Mouse (Mus musculus): ENCODE data around the gene Htr5a. TPM values are rescaled to one million over a fixed set of nuclear protein-coding genes. Genes with fewer than 3 reads are reported as not detected.

Htr5a gene
- 0.04 TPM in 1 of 2 replicates, not detected in the other for polyA plus RNA-seq (2014; fragmentation: Nextera tagmentation; extraction: Ambion mirVana)

DNA sequence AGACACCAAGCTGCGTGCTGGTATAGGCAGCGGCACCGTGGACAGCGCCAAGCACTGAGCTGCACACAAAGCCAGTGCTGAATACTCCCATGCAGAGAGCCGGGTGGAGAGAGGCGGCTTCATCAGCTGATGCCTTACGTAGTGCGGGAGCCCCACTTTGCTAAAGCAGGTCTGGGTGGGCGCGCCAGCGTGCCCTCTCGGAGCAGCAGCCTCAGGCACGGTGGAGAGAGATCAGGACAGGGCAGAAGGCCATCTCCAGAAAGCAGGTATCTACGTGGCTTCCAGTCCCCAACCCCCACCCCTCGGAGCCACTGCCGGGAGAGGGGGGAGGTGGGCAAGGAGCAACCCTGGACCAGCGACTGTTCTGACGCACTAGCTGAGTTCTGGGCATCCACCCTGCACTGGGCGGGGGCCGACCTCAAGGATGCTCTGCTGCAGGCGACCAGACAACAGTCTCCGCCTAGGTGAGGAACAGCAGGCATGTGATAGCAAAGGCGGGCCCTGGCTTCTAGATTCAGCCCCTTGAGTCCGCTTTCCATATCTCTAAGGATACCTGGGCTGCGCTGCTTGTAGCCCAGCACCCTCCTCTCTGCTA lies at the start of gene Htr5a:
Gene Htr5a (plus strand): TSS at position 449 of the 595 bp plus-strand sequence.
- 5% methylated on average over 25 of the region's 25 CpGs for WGBS

DNA sequence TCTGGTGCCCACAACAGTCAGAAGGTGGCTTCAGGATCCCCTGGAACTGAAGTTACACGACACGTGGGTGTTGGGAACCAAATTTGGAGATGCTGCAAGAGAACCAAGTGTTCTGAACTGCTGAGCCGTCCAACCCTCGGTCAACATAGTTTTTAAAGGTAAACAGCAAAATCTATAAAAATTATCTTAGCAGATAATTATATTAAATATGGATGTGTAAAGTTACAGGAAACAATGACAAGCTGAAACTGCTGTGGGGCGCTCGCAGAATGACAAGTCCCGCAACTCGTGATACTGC lies 49.8 kb upstream of the Htr5a start:
- ATAC-seq (ENCODE audit: low FRiP score) (no peak), DNase-seq (ENCODE audit: low spot score, missing footprints) (no peak)
- H3K27ac ChIP-seq (ENCODE audit: low read depth, low read length), result no peak overlapping the region
- H3K9ac ChIP-seq (ENCODE audit: low read length), result peak overlapping the region; percentile 90
- H3K4me1 ChIP-seq (ENCODE audit: control insufficient read depth, insufficient read depth, low read length), result peaks cover 21% of the 10 kb centered on the region
- 22% methylated on average over 8 of the region's 8 CpGs for WGBS
- H3K4me3 ChIP-seq (ENCODE audit: low read depth, low read length), result peak overlapping the region; percentile 75
- no peaks in the 10 kb centered on the region for H3K9me3 ChIP-seq (ENCODE audit: control insufficient read depth, low read length)
- H3K36me3 ChIP-seq (ENCODE audit: control insufficient read depth, insufficient read depth, low read length), result peaks cover 3% of the 10 kb centered on the region; the same call in 1 of the 2 replicates
- peak overlapping the region; percentile 70 for H3K4me2 ChIP-seq
- H3K27me3 ChIP-seq (ENCODE audit: control insufficient read depth, insufficient read depth, low read length), result no peaks in the 10 kb centered on the region

More for the DNA sequence above, at the start of gene Htr5a:
- Histone ChIP-seq H3K27me3 (ENCODE audit: control insufficient read depth, insufficient read depth, low read length) (peaks cover 5% of the 10 kb centered on the region; the same call in 1 of the 2 replicates), H3K36me3 (ENCODE audit: control insufficient read depth, insufficient read depth, low read length) (no peaks in the 10 kb centered on the region), H3K9ac (ENCODE audit: low read length) (peak within 1 kb of the TSS; percentile 39), H3K27ac (ENCODE audit: low read depth, low read length) (no peak within 1 kb of the TSS), H3K4me1 (ENCODE audit: control insufficient read depth, insufficient read depth, low read length) (no peaks in the 10 kb centered on the region), H3K9me3 (ENCODE audit: control insufficient read depth, low read length) (no peaks in the 10 kb centered on the region), H3K4me2 (peak within 1 kb of the TSS; percentile 53), H3K4me3 (ENCODE audit: low read depth, low read length) (peak within 1 kb of the TSS; percentile 29; the same call in 1 of the 2 replicates)
- ATAC-seq (ENCODE audit: low FRiP score) (peak; percentile 75), DNase-seq (ENCODE audit: low spot score, missing footprints) (peak; percentile 87)

DNA sequence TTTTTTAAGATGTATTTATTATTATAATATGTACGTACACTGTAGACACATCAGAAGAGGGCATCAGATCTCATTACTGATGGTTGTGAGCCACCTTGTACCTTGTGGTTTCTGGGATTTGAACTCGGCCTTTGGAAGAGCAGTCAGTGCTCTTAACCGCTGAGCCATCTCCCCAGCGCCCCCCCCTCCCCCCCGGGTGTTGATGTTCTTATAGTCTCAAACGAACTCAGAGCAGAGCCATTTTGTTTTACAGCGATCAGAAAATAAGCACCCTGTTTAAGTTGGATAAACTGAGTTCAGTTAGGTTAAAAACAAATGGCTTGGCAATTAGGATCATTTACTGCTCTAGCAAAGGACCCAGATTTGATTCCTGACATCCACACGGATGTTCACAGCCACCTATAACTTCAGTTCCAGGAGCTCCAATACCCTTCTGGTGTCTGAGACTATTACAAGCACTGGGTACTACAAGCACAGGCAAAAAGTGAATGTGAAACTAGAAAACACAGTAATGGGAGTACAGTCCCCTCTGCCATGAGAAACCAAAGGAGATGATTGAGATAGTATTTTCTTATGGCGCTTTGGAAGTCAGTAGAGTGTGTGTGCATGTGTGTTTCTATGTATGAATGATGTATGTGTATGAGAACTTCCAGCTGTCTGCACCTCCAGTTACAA lies 49.3 kb upstream of the Htr5a start:
- no peak overlapping the region; the same call in 1 of the 2 replicates for H3K9ac ChIP-seq (ENCODE audit: low read length)
- DNase-seq (ENCODE audit: low spot score, missing footprints), result no peak
- ATAC-seq (ENCODE audit: low FRiP score), result no peak

DNA sequence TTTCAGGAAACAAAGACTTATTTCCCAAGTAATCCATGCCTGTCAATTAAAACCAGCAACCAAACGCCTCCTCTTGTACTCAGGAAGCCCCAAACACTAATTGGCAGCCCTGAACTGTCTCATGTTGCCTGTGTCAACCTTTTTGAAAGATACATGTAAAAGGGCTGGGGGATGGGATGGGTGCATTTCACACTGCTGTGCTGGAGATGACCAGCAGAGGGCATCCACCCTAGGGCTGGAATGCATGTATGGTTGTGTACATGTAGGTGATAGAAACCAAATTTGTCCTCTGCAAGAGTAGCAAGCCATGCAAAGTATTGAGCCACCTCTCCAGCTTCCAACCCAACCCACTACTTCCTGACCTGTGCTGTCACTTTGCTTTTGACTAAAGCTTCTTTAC lies 48.0 kb upstream of the Htr5a start:
- Histone ChIP-seq H3K36me3 (ENCODE audit: control insufficient read depth, insufficient read depth, low read length) (no peaks in the 10 kb centered on the region), H3K9ac (ENCODE audit: low read length) (no peak overlapping the region), H3K4me1 (ENCODE audit: control insufficient read depth, insufficient read depth, low read length) (peaks cover 21% of the 10 kb centered on the region), H3K4me3 (ENCODE audit: low read depth, low read length) (no peak overlapping the region), H3K9me3 (ENCODE audit: control insufficient read depth, low read length) (no peaks in the 10 kb centered on the region), H3K27ac (ENCODE audit: low read depth, low read length) (no peak overlapping the region), H3K27me3 (ENCODE audit: control insufficient read depth, insufficient read depth, low read length) (no peaks in the 10 kb centered on the region), H3K4me2 (no peak overlapping the region)
- WGBS, result 17% methylated on average over 1 of the region's 1 CpGs
- DNase-seq (ENCODE audit: low spot score, missing footprints) (peak; percentile 95), ATAC-seq (ENCODE audit: low FRiP score) (no peak)

More for the DNA sequence above, 49.3 kb upstream of the Htr5a start:
- Histone ChIP-seq H3K27ac (ENCODE audit: low read depth, low read length) (no peak overlapping the region), H3K4me2 (peak overlapping the region; percentile 70), H3K4me1 (ENCODE audit: control insufficient read depth, insufficient read depth, low read length) (peaks cover 21% of the 10 kb centered on the region), H3K9me3 (ENCODE audit: control insufficient read depth, low read length) (no peaks in the 10 kb centered on the region), H3K27me3 (ENCODE audit: control insufficient read depth, insufficient read depth, low read length) (no peaks in the 10 kb centered on the region), H3K36me3 (ENCODE audit: control insufficient read depth, insufficient read depth, low read length) (peaks cover 2% of the 10 kb centered on the region; the same call in 1 of the 2 replicates), H3K4me3 (ENCODE audit: low read depth, low read length) (peak overlapping the region; percentile 75; the same call in 1 of the 2 replicates)
- 56% methylated on average over 9 of the region's 9 CpGs for WGBS

DNA sequence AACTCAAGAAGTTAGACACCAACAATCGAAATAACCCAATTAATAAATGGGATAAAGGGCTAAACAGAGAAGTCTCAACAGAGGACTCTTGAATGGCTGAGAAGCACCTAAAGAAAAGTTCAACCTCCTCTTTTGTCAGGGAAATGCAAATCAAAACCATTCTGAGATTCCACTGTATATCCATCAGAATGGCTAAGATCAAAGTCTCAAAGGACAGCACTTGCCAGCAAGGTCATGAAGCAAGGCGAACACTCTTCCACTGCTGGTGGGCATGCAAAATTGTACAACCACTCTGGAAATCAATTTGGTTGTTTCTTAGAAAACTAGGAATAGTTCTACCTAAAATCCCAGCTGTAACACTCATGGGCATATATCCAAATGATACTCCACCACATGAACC lies 27.7 kb upstream of the Htr5a start:
- H3K27me3 ChIP-seq (ENCODE audit: control insufficient read depth, insufficient read depth, low read length), result no peaks in the 10 kb centered on the region
- no peak overlapping the region for H3K27ac ChIP-seq (ENCODE audit: low read depth, low read length)
- H3K9me3 ChIP-seq (ENCODE audit: control insufficient read depth, low read length), result no peaks in the 10 kb centered on the region
- WGBS, result 86% methylated on average over 2 of the region's 2 CpGs
- ATAC-seq (ENCODE audit: low FRiP score), result no peak
- H3K4me3 ChIP-seq (ENCODE audit: low read depth, low read length), result no peak overlapping the region
- no peak overlapping the region for H3K4me2 ChIP-seq
- H3K9ac ChIP-seq (ENCODE audit: low read length), result no peak overlapping the region
- no peaks in the 10 kb centered on the region for H3K4me1 ChIP-seq (ENCODE audit: control insufficient read depth, insufficient read depth, low read length)
- no peaks in the 10 kb centered on the region for H3K36me3 ChIP-seq (ENCODE audit: control insufficient read depth, insufficient read depth, low read length)
- no peak for DNase-seq (ENCODE audit: low spot score, missing footprints)

DNA sequence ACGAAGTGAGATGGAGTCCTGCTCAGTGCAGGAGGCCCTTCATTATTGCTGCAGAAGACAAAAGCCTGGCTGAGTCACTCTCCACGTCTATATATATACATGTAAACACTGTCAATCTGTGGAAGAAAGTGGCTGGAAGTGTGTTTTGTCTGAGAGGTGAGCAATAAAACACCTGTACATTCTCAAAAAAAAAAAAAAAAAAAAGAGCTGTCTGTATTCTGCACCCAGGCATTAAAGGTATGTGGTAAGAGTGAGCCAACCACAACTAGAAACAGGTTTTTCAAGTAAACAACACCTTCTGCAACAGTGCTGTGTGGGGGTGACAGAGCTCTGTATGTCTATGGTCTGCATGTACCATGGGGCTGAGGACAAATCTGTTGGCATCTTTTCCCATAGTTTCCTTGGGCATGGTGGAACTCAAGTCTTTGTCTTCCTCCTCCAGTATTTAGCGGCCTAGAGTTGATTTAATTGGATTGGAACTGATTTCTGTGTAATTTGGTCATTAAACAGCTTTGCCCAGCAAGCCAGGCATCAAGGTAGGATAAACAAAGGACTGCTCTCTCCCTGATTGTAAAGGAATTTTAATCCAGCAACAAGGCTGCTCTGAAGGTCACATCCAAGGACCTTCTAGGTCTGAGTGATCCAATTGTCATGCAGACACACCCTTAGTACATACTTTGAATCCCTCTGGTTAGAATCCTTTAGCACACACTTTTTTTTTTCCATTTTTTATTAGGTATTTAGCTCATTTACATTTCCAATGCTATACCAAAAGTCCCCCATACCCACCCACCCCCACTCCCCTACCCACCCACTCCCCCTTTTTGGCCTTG lies 22.9 kb upstream of the Htr5a start:
- 60% methylated on average over 3 of the region's 3 CpGs for WGBS

DNA sequence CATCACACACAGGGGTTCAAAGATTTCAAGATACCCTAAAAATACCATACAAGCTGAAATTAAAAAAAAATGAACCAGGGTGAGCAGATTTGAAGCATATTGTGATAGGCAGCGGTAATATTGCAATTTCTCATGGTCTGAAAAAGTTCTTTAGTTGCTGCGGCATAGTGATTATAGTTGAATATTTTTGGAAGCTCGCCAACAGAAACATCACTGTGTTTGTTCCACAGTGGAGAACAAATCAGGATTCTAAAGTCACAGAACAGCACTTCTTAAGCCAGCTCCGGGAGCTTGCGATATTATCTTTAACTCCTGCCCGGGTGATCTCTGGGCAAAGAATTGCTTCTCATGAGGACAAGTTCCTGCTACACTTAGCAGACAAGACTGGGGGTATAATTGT lies 20.8 kb upstream of the Htr5a start:
- no peaks in the 10 kb centered on the region for H3K4me1 ChIP-seq (ENCODE audit: control insufficient read depth, insufficient read depth, low read length)
- no peak overlapping the region for H3K9ac ChIP-seq (ENCODE audit: low read length)
- no peak for DNase-seq (ENCODE audit: low spot score, missing footprints)
- no peak overlapping the region for H3K27ac ChIP-seq (ENCODE audit: low read depth, low read length)
- 91% methylated on average over 6 of the region's 6 CpGs for WGBS
- no peak overlapping the region for H3K4me3 ChIP-seq (ENCODE audit: low read depth, low read length)
- H3K27me3 ChIP-seq (ENCODE audit: control insufficient read depth, insufficient read depth, low read length), result no peaks in the 10 kb centered on the region
- no peak for ATAC-seq (ENCODE audit: low FRiP score)
- H3K36me3 ChIP-seq (ENCODE audit: control insufficient read depth, insufficient read depth, low read length), result no peaks in the 10 kb centered on the region
- no peaks in the 10 kb centered on the region for H3K9me3 ChIP-seq (ENCODE audit: control insufficient read depth, low read length)
- H3K4me2 ChIP-seq, result no peak overlapping the region

More for the DNA sequence above, 22.9 kb upstream of the Htr5a start:
- ATAC-seq (ENCODE audit: low FRiP score) (no peak), DNase-seq (ENCODE audit: low spot score, missing footprints) (no peak)
- Histone ChIP-seq H3K4me3 (ENCODE audit: low read depth, low read length) (no peak overlapping the region), H3K27me3 (ENCODE audit: control insufficient read depth, insufficient read depth, low read length) (no peaks in the 10 kb centered on the region), H3K36me3 (ENCODE audit: control insufficient read depth, insufficient read depth, low read length) (no peaks in the 10 kb centered on the region), H3K9me3 (ENCODE audit: control insufficient read depth, low read length) (no peaks in the 10 kb centered on the region), H3K4me2 (no peak overlapping the region), H3K4me1 (ENCODE audit: control insufficient read depth, insufficient read depth, low read length) (no peaks in the 10 kb centered on the region), H3K27ac (ENCODE audit: low read depth, low read length) (no peak overlapping the region), H3K9ac (ENCODE audit: low read length) (no peak overlapping the region)

DNA sequence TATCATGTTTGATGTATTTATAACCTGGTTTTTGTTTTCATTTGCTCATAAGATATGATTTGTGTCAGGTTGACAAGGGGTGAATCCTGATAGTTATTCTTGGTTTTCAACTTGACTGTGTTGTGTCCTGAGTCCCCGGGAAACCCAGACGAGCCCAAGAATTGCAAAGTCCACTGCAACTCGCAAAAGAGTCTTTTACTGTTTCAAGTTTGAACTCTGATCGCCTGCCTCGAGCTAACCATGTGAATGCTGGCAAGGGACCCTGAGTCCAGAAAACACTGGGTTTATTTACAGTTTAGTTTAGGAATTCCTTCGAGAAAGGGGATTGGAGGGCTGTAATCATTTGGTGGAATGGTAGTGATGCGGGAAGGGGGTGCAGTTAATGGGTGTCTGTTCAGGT lies 14.0 kb upstream of the Htr5a start:
- Histone ChIP-seq H3K4me3 (ENCODE audit: low read depth, low read length) (no peak overlapping the region), H3K4me1 (ENCODE audit: control insufficient read depth, insufficient read depth, low read length) (no peaks in the 10 kb centered on the region), H3K9me3 (ENCODE audit: control insufficient read depth, low read length) (no peaks in the 10 kb centered on the region), H3K27ac (ENCODE audit: low read depth, low read length) (no peak overlapping the region), H3K36me3 (ENCODE audit: control insufficient read depth, insufficient read depth, low read length) (no peaks in the 10 kb centered on the region), H3K4me2 (no peak overlapping the region), H3K27me3 (ENCODE audit: control insufficient read depth, insufficient read depth, low read length) (no peaks in the 10 kb centered on the region), H3K9ac (ENCODE audit: low read length) (no peak overlapping the region)
- ATAC-seq (ENCODE audit: low FRiP score), result no peak
- DNase-seq (ENCODE audit: low spot score, missing footprints), result no peak
- WGBS, result 84% methylated on average over 7 of the region's 7 CpGs

DNA sequence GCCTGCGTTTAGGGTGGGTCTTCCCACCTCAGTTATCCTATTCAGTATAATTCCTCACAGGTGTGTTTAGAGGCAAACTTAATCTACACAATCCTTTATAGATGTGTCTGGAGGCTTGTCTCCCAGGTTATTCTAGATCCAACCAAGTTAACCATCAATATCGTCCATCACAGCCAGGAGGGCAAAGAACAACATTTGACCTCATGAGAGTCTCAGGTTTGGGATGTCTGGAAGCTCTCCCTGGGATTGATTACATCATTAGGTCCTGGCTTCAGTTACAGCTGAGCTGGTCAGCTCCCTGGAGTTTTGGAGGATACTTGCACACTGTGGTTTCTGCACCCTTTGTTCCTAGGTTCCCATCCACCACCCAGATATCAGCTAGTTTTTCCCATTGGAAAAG lies 6.9 kb upstream of the Htr5a start:
- H3K9ac ChIP-seq (ENCODE audit: low read length), result no peak overlapping the region
- H3K36me3 ChIP-seq (ENCODE audit: control insufficient read depth, insufficient read depth, low read length), result no peaks in the 10 kb centered on the region
- H3K4me3 ChIP-seq (ENCODE audit: low read depth, low read length), result no peak overlapping the region
- no peak for ATAC-seq (ENCODE audit: low FRiP score)
- no peak overlapping the region for H3K4me2 ChIP-seq
- H3K27ac ChIP-seq (ENCODE audit: low read depth, low read length), result no peak overlapping the region
- H3K27me3 ChIP-seq (ENCODE audit: control insufficient read depth, insufficient read depth, low read length), result no peaks in the 10 kb centered on the region
- no peaks in the 10 kb centered on the region for H3K4me1 ChIP-seq (ENCODE audit: control insufficient read depth, insufficient read depth, low read length)
- DNase-seq (ENCODE audit: low spot score, missing footprints), result no peak
- H3K9me3 ChIP-seq (ENCODE audit: control insufficient read depth, low read length), result no peaks in the 10 kb centered on the region
- 90% methylated on average over 2 of the region's 2 CpGs for WGBS

Measured in midbrain, embryonic 11.5 days (tissue).